Mouse (Mus musculus) gastrocnemius, adult 18-20 months (tissue): ENCODE measurements at regions not wholly inside any gene's neighbourhood (a gene's known extent, or its start where the extent isn't known, plus 50 kb on each side); places are given as distances from the start of the nearest gene placed in this dataset.
"Not testable (repeated sequence)": the region's sequence is repeated elsewhere in the genome, so short reads cannot be mapped to it uniquely, and the experiment has no call there.

Experiments
- DNase-seq: peaks from one replicate; pipeline ENCODE4 v3.0.0; 2021; ENCODE audit warnings: low spot score

- no peak for DNase-seq
Observed at GRCm38 (mm10) chr2:72615869-72616268, 139.9 kb downstream of the Cdca7 start.

- DNase-seq: no peak
Observed at GRCm38 (mm10) chr2:72616412-72616811, 140.5 kb downstream of the Cdca7 start.

GRCm38 (mm10) chr2:72619446-72619845 lies 143.5 kb downstream of the Cdca7 start:
- DNase-seq: peak; percentile 17

GRCm38 (mm10) chr2:72620182-72620652 lies 144.3 kb downstream of the Cdca7 start:
- DNase-seq: no peak

- no peak for DNase-seq
Observed at GRCm38 (mm10) chr2:72627915-72628314, 152.0 kb downstream of the Cdca7 start.

- no peak for DNase-seq
Observed at GRCm38 (mm10) chr2:72628626-72629470, 152.9 kb downstream of the Cdca7 start.

GRCm38 (mm10) chr2:72629691-72630461 lies 153.9 kb downstream of the Cdca7 start:
- DNase-seq: no peak

GRCm38 (mm10) chr2:72637881-72638620 lies 162.1 kb downstream of the Cdca7 start:
- no peak for DNase-seq

- no peak for DNase-seq
Observed at GRCm38 (mm10) chr2:72639022-72639421, 163.1 kb downstream of the Cdca7 start.

GRCm38 (mm10) chr2:72641228-72641627 lies 165.3 kb downstream of the Cdca7 start:
- DNase-seq: no peak

- DNase-seq: no peak
Observed at GRCm38 (mm10) chr2:72644151-72644843, 168.3 kb downstream of the Cdca7 start.

- no peak for DNase-seq
Observed at GRCm38 (mm10) chr2:72647642-72648041, 171.7 kb downstream of the Cdca7 start.

- peak; percentile 4 for DNase-seq
Observed at GRCm38 (mm10) chr2:72648294-72648693, 172.3 kb downstream of the Cdca7 start.

GRCm38 (mm10) chr2:72655864-72656263 lies 179.9 kb downstream of the Cdca7 start:
- DNase-seq: peak; percentile 8

- no peak for DNase-seq
Observed at GRCm38 (mm10) chr2:72657101-72657920, 181.4 kb downstream of the Cdca7 start.

GRCm38 (mm10) chr2:72662396-72662795 lies 186.4 kb downstream of the Cdca7 start:
- DNase-seq: no peak

GRCm38 (mm10) chr2:72662979-72663780 lies 187.2 kb downstream of the Cdca7 start:
- no peak for DNase-seq

GRCm38 (mm10) chr2:72667396-72667795 lies 191.4 kb downstream of the Cdca7 start:
- DNase-seq: not testable (repeated sequence)
